Mouse (Mus musculus): Measurements from ENCODE around the gene Gm17027.
"Not testable (repeated sequence)": the region's sequence is repeated elsewhere in the genome, so short reads cannot be mapped to it uniquely, and the experiment has no call there.

Gene Gm17027

GRCm38 (mm10) chr14:42162522-42162921 is at the start of gene Gm17027:
Gene Gm17027 (minus strand): TSS chr14:42162622.
- DNase-seq (ENCODE audit: low read depth, low spot score) = not testable (repeated sequence)

GRCm38 (mm10) chr14:42190691-42191090 is 28.3 kb upstream of the Gm17027 start, which contains the start of gene Gm3573:
Gene Gm3573 (minus strand): TSS chr14:42190791.
- not testable (repeated sequence) for DNase-seq (ENCODE audit: low read depth, low spot score)

GRCm38 (mm10) chr14:42183936-42184335 is 21.5 kb upstream of the Gm17027 start:
- not testable (repeated sequence) for DNase-seq (ENCODE audit: low read depth, low spot score)

DNA sequence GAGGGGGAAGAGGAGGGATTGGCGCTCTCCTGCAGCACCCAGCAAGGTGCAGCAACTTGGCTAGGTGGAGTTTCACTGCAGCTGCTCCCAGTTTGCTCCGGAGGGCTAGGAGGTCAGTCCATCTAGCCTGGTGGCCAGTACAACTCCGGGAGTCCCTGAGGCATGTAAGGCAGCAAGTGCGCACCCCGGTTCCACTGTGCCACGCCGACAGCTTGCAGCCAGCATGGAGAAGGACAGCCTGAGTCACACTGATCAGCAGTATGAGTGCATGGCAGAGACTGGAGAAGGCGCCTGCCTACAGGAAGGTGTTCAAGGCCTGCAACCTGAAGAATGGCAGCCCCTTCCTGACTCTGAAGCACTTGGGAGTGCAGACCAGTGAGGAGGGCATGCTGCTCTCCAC is 27.9 kb downstream of the Gm17027 start:
- DNase-seq (ENCODE audit: low read depth, low spot score) = not testable (repeated sequence)

DNA sequence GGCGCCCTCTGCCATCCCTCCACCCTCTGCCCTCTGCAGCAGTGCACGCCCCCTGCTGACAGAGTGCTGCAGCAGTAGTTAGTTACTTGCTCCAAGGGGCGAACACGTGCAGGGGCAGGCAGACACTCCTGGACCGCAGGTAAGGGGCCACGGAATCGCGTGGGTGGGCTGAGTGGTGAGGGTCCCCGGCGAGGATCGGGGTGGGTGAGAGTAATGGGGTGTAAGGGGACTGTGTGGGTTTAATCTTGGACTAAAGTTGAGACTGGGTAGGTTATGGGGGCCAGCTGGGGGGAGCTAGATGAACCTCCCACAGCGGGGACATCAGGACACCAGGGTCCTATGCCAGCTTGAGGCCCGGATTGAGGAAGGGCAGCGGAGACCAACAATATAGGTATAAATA is 28.6 kb downstream of the Gm17027 start:
- not testable (repeated sequence) for DNase-seq (ENCODE audit: low read depth, low spot score)

GRCm38 (mm10) chr14:42117269-42117668 is 45.2 kb downstream of the Gm17027 start, which contains the start of gene Gm7951:
Gene Gm7951 (minus strand): TSS chr14:42117369.
- DNase-seq (ENCODE audit: low read depth, low spot score) = not testable (repeated sequence)
